Mouse (Mus musculus): ENCODE measurements around the gene Prkcb.

Prkcb gene

DNA sequence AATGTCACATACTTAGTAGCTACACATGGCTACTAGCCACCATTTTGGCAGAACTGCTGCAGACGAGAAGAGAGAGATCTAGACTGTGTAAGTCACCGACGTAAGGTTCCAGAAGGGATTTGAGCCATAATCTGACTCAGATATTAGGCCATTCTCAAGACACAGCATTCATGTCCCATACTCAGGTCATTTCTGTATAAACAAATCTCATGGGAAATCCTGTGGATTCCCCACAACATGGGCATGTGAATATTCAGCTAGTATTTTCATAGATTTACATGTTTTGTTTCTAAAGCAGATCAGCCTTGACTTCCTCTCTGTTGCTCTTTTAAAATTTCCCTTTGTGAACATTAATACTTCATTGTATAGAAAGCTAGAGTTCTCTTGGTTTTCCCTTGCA is 39.4 kb downstream of the Prkcb start:
- DNase-seq: no peak

DNA sequence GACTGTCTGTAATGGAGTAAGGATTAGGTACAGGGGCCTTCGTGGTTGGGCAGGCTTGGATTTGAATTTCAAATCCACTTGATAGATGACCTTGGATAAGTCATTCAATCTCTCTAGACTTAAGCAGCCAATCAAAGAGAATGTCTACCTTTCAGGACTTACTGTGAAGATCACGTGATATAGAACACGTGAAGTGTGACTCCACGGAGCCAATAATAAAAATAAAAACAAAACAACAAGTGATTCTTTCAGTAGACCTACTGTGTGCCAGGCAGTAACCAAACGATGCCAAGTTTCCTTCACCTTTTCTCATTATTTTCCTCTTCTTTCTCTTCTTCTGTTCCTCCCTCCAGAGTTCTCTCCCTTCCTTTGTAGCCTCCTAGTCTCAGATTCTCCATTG is 39.9 kb downstream of the Prkcb start:
- DNase-seq: no peak

DNA sequence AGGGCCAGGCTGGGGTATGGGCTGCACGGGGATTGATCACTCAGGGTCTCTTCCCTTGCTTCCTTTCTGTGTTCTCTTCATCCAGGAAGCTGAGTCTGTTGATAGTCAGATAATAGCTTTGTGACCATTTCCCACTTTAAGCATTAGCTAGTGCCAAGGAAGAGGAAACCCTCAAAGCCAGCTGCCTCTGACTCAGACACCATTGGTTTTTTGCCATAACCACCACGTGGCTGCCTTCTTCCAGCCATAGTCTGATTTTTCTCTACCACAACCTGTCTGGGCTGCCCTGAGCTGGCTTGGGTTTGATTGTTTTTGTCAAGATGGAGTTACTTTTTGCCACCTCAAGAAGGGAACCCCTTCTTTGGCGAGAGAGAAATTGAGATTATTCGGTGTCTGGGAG is 41.0 kb downstream of the Prkcb start:
- DNase-seq: no peak

DNA sequence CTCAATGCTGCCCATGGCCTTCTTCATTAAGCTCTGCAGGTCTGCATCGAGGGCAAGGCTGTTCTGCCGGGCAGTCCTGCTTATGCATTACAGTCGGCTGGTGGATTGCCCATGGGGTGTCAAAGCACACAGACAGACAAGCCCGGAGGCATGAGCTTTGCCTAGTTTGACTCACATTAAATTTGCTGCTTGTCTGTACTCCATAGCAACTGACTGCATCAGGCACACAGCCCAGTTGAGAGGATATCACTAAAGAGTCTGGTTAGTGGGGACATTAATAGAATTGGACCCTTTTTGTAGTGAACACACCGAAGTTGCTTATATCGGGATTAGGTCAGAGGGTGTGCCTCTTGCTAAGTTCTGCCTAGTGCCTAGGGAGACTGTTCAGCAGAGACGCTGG is 45.1 kb downstream of the Prkcb start:
- DNase-seq: no peak

DNA sequence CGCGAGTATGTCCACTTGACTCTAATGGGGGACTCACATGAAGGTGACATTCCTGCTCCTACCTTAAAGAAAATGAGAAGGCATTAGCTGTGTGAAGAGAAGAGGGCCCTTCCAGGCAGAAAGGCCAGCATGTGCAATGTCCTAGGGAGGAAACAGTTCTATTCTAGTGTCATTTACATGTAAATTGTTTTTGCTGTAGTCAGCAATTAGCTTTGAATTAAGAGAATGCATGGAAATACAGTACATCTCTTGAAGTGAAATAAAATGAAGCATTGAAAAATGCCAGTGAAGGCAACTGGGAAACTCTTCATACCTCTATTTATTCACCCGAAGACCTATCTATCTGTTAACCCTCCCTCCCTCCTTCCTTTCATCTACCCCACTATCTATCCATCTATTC is 48.8 kb downstream of the Prkcb start:
- DNase-seq: no peak

DNA sequence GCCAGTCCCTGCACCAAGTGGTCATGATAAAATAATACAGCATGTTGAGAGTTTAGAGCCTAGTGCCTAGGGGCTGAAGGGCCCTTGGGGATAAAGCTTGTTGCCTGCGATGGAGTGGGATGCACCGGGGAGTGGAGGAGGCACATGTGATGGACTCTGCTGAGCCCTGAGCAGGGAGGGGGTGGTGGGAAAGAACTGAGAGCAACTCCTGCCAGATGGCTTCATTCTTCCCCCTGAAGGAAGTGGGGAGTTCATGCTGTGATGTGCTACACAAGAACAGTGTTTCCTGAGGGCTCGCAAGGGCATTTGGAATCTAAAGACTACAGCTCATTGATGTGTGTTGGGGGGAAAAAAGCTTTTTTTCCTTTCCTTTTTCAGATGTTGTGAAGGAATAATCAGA is 49.5 kb downstream of the Prkcb start:
- no peak for DNase-seq

DNA sequence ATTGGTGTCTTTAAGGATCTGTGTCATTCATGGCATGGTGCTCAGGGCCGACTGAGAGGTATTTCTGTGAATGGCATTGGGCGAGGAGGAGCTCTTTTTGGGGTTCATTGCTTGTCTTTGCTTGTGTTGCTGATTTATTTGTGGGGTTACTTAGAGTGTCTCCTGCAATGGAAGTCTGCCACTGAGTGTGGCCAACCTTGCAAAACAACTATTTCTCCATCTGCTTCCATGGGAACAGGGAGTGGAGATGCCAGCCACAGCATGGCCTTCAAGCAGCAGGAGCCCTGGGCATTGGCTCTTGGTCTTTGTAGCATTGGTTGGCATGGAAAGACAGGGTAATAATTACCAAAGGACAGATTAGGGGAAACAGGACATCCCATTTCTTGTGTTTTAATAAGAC is 50.9 kb downstream of the Prkcb start:
- no peak for DNase-seq

DNA sequence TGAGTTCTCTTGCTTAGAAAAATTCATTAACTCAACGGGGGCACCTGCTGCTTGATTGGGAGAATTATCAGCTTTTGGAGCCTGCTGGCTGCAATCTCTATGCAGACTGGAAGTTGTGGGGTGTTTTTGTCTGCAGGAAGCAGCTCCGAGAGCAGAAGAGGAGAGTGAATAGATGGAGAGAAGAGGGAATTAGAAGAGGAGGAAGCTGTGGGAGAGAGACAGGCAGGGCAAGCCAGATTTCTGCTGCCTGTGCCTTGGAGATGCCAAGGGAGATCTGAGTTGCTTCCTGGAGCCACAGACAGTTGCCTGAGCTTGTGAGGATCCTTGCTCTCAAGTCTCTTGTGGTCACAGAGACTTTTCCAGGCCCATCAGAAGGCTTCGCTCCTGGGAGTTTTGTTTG is 53.3 kb downstream of the Prkcb start:
- no peak for DNase-seq

DNA sequence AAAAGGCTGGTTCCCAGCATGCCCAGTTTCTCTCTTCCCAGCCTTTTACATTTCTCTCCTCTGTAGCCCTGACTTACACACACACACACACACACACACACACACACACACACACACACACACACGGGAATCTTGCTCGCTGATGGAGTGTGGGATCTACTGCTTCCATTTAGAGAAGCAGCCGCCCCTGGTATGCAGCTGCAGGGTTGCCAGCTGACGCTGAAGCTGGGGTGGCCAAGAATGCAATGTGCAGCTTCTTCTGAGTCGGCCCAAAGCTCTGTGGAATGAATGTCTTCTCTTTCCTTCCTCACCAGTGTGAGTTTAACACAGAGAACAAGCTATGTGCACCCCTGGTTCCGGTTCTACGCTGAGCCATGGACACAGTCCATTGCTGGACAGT is 56.1 kb downstream of the Prkcb start:
- DNase-seq: no peak

DNA sequence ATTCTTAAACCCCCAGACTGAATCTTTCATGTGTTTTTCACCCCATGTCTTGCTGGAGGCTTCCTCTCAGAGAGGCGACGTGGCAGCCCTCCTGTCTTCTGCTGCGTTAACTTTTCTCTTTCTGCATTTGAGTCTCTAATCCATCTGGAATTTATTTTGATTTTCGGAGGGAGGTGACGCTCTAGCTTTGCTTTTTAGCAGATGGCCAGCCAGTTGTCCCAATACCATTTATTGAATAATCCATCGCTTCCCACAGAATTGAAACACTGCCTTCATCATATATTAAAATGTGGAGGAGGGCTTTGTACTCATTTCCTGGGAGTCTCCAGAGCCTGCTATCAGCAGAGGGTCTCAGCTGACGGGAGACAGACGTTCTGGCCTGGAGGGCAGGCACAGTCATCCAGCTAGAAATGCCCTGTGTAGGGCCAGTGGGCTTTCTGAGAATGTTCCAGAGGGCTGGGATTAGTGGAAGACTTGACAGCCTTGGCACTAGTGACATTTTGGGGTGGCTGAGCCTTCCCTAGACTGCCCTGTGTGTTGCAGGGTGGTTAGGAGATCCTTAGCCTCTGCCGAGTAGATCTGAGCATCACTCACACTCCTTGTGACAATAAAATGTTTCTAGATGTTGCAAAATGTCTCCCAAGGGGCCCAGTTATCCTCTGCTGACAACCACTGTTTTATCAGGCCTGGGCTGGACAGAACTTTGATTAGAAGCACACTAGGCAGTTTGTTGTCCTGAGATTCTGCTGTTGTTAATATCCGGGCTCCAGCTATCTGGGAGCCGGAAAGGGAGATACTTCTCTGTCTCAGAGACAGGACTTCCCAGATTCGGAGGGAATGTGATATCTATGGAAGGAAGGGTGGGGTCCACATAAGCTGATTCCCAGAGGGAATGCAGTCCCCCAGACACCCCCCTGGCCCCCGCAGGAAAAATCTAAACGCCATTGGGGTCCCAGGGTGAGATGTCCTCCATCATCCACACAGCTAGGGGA is 58.0 kb downstream of the Prkcb start:
- no peak for DNase-seq

DNA sequence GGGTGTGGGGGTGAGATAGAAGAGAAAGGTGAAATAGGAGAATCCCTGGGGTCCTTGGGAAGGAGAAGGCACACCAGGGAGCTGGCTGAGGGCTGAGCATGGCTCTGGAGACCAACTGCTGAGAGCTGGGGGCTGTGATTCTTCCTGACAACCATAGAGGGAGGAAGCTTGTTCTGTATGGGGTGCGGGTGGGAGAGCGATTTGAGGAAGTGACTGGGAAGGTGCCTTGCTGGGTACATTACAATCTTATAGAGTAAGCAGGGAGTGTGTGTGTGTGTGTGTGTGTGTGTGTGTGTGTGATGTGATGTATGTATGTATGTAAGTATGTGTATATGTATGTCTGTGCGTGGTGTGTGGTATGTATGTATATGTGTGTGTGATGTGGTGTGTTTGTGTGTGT is 58.9 kb downstream of the Prkcb start:
- DNase-seq: no peak

DNA sequence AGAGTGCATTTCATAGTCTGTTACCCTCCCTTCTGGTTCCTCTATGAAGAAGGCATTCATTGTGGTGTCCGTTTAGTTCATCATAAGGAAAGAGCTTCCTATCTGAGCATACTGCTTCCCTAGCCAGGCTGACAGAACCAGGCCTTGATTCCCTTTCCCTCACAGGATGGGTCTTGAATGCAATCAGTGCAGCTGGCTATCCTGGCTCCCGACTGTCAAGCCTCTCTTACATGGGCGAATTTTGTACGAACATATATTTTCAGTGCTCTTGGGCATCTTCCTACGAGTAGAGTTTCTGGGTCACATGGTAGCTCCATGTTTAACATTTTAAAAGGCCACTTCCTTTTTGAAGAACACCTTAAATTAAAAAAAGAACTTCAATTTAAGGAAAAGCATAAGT is 61.4 kb downstream of the Prkcb start:
- no peak for DNase-seq

DNA sequence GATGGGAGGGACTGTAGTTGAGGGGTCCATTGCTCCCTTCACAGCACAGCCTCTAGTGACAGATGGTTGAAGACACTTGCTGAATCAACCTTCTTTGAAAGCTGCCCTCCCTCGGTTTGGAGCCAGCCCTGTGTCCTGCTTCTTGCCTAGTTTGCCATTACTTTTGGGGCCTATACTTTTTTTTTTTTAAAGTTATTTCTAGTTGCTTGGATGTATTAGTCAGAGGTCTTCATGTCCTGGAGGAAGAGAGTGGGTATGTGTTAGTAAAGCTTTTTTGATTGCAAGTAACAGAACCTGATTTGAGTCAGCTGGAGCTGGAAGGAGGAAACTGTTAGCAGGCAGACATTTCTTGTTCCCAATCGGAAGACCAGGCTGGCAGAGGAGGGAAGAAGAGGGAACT is 62.2 kb downstream of the Prkcb start:
- DNase-seq: no peak

DNA sequence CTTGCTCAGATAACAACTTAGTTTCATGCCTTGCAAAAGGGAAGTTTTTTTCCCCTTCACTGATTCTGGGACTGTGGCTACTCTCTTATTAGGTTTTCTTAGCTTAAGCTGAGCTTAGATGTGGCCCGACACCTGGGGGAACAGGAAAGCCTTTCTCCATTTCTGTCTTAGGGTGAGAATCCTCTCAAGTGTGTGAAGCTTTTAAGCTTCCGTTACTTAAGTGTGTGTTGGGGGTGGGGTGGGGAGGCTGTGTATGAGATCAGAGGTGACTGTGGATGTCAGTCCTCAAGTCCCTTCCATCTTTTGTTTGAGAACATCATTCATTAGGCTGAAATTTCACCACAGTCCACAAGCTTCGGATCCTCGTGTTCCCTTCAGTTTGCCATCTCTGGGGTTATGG is 63.3 kb downstream of the Prkcb start:
- DNase-seq: no peak

DNA sequence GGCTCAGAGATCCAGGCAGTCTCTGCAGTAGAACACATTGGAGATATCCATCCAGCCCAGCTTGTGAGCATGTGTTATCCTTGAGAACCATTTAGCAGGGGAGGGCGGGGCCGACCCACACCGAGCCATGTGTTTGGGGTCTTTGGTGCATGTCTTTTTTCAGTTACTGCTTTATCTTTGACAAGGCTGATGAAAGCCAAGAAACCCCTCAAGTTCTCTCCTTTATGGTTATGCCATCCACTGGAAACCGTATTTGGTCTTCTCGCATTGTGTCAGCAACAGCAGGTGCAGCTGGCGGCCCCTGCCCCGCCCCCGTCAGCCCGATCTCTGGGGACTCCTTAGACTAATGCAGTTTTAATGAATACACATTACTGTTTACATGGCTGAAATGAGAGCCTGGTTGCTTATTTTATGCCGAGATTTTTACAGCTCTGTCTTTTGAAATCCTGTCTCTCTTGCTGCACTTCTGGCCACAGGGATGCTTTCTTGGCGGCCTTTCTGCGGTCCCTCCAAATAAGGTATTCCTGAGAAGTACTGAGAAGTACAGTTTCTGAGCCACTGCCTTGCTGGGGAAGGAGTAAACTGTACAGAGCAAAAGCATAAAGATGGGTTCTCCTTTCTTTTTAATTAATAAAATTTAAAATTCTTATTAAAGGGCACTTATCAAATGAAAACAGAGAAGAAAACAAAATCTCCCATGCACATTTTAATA is 64.2 kb downstream of the Prkcb start:
- no peak for DNase-seq

DNA sequence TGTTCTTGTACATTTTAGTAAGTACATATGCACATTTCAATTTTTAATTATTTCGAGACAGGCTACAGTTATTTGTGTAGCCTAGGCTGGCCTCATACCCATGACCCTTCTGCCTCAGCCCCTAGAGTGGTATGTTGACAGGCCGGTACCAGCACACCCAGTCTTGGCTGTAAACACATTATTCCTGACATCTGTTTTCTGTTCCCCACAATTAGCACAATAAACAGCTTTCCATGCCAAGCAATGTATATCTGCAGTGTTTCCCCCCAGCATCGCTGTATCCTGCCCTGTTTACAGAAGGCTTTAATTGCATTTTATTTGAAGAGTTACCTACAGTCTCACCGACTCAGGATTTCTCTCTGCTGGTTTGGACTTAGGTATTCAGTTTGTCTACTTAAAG is 64.8 kb downstream of the Prkcb start:
- no peak for DNase-seq

DNA sequence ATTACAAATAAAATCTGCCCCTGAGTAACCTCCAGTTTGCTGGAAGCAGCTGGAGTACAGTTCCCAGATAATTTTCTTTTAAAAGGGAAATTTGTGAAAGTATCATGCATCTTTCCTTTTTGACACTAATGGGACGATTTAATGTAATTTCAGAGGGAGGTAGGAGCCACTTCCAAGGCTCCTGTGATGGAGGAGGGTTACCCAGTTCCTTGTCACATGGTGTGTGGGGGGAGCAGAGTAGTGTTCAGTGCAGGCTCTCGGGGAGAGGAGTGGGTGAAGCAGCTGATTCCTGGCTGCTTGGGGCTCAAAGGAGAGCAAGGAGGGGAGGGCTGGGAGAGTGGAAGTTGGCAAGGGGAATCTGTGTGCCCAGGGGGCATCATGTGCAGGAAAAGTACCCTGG is 68.4 kb downstream of the Prkcb start:
- no peak for DNase-seq

DNA sequence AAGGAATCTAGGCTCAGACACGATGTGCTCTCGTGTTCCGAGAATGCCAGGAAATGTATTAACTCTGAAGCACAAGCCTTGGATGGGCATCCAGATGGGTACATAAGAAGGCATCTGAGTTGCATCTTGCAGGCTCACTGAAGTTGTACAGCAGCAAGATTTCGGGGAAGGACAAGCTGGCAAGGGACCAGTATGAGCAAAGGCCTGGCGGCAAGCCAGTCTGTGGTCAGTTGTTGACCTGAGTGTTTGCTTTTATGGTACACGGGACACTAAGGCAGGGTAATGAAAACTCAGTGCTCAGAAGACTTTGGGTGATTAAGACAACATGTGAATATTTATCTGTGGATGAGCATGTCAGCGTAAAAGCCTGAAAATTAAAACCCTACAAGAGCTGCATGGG is 69.3 kb downstream of the Prkcb start:
- DNase-seq: peak; percentile 28 to 30

DNA sequence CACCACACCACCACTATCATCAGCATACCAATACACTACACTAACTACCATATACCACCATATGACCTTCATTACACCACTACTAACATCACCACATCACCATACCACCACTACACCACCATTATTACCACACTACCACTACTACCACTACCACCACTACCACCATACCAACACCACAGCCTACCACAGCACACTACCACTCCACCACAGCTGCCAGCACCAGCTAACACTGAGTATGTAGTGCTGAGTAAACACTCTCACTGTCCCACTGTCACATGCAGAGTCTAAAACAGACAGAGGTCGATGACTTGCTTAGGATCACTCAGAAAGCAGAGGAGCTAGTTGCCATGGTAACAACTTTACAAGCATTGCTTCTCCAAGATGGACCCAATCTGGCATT is 78.1 kb downstream of the Prkcb start:
- DNase-seq: no peak

DNA sequence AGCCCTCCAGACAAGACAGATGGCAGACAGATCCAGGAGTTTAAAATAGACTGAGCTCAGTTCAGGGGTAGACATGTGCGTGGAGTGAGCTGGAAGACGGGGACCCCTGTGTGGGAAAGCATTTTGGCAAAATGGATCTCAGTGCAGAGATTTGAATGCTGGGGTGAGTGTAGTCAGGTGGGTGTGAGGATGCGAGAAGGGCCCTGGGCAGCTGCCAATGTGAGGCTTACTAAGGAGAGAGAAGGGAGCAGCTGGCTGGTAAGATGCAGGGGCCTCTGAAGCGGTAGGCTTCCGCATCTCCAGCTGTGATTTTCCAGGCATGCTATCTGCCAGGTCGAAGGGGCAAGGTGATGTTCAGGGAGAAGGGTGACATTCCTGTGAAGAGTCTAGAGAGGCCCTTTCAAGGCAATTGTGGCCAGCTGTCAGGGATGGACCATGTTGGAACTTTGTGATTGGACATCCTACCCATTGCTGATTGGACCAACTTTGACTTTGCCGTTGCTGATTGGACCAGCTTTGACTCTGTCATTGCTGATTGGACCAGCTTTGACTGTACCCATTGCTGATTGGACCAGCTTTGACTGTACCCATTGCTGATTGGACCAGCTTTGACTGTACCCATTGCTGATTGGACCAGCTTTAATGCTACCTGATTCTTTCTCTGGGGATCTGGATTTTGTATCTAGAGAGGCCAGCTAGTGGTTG is 78.9 kb downstream of the Prkcb start:
- no peak for DNase-seq

DNA sequence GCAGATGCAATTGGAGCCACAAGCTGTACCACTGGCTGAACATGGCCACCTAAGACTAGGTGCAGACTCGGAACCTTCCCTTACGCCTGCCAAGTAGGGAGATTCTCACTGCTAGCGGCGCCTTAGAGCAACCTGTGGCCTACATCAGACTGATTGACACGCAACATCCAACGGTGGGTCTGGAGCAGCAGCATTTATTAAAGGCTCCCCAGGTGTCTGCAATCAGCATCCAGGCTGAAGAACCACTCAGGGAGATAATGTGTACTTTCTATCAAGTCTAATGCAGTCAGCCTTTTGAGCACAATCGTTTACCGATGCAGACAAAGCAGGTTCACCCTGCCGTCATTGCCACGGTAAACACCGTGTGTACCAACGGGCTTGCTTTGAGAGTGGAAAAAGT is 81.9 kb downstream of the Prkcb start:
- DNase-seq: no peak

DNA sequence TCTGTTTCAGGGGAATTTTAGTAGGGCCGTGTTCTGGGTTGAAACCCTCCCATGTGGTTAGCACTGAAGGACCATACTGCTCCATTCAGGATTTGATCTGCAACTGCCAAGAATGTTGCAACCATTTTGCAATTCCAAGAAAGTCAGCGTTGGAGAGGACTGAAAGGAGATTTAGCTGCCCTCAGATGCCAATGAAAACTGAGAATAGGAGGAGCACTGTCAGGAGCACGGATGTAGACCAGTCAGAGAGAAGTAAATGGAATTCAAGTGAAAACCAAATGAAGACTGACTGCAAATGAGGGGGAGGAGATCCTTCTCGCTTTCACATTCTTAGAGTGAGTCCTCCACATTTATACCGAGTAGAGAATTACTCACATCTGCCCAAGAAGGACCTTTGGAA is 83.4 kb downstream of the Prkcb start:
- no peak for DNase-seq

DNA sequence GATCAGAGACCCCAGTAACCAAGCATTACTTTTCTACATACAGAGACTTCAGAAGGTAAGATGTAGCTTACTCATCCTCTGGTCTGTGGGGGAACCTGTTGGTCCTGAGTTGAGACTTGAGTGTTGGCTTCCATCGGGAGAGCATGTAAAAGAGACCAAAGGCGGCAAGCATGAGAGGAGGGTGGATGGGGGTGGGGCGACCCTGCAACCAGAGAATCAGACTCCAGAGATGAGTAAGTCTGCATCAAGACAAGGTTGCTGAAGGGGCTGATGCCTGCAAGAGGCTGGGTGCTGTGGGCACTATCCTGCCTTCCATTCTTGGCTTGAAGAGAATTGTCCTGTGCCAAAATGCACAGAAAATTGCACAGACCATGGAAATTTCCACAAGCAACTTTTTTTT is 83.8 kb downstream of the Prkcb start:
- no peak for DNase-seq

DNA sequence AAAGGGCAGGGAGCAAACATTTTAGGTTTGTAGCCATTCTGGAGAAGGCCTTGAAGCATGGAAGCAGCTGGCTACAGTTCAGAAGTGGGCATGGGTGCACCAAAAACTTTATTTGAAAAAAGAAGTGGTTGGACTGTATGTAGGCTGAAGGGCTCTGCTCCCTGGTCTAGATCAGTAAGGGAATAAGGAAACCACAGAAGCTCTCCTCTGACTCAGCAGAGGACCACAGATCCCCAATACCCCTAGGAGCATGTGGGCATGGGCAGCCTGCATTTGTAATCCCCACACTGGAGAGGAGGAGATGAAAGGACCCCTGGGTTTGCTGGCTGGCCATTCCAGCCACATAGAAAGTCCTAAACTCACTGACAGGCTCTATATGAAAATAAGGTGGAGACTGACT is 88.3 kb downstream of the Prkcb start:
- DNase-seq: no peak
